Mouse (Mus musculus) G1E (cell line): ENCODE results near the gene Ptprcap. TPM values are rescaled to one million over a fixed set of nuclear protein-coding genes. Genes with fewer than 3 reads are reported as not detected.

Source experiments
- ATAC-seq: 2 replicates; pipeline ENCODE4 v1.8.0; 2016; ENCODE audit warnings: mild to moderate bottlenecking; ENCODE audit not compliant: insufficient number of reproducible peaks, poor library complexity, low FRiP score, severe bottlenecking; ENCODE audit errors: extremely low read depth
- DNase-seq: peaks from one replicate; pipeline ENCODE4 v3.0.0; 2012; ENCODE audit warnings: low spot score
- H3K27me3 ChIP-seq: 2 replicates; pipeline ENCODE4 v1.6.1; 2012; ENCODE audit warnings: mild to moderate bottlenecking, low read length, inconsistent platforms; ENCODE audit not compliant: insufficient read depth
- H3K36me3 ChIP-seq: replicated peaks from 2 replicates; pipeline ENCODE3; 2012; ENCODE audit warnings: mild to moderate bottlenecking, inconsistent platforms
- H3K4me1 ChIP-seq: 2 replicates; pipeline ENCODE4 v1.6.1; 2012; ENCODE audit warnings: low read depth, low read length, inconsistent platforms, mixed read lengths; ENCODE audit not compliant: insufficient read depth
- H3K4me3 ChIP-seq: 2 replicates; pipeline ENCODE4 v1.5.1; 2012; ENCODE audit warnings: low read depth, mild to moderate bottlenecking, inconsistent platforms, low read length, moderate library complexity, mixed read lengths
- H3K9me3 ChIP-seq: replicated peaks from 2 replicates; pipeline ENCODE4 v1.6.1; 2012; ENCODE audit warnings: inconsistent platforms
- CTCF ChIP-seq: IDR thresholded peaks from 2 replicates; pipeline ENCODE4 v1.5.1; 2012; ENCODE audit warnings: low read depth, low read length, inconsistent platforms, mixed read lengths
- GATA1 ChIP-seq: IDR thresholded peaks from 2 replicates; pipeline ENCODE4 v1.6.1; 2012; ENCODE audit warnings: borderline replicate concordance, low read length, inconsistent platforms, mixed read lengths
- GATA2 ChIP-seq: IDR thresholded peaks from 2 replicates; pipeline ENCODE4 v1.6.1; 2012; ENCODE audit warnings: low read depth, low read length, inconsistent platforms, borderline replicate concordance
- POLR2AphosphoS5 ChIP-seq: IDR thresholded peaks from 2 replicates; pipeline ENCODE4 v1.6.1; 2012; ENCODE audit warnings: low read depth, low read length, inconsistent platforms; ENCODE audit not compliant: insufficient replicate concordance
- TAL1 ChIP-seq: conservative IDR thresholded peaks from 2 replicates; pipeline ENCODE4 v1.6.1; 2012; ENCODE audit warnings: low read depth, low read length, inconsistent platforms, mixed read lengths
- polyA plus RNA-seq: library from polyadenylated mRNA; stranded (reverse); fragments of >175 nt; gene quantifications from 2 replicates; pipeline ENCODE4 v1.2.3, GENCODE M21; 2012
- total RNA-seq, 2 experiments: library from RNA; stranded (forward) in 1 of 2; stranded (reverse) in 1 of 2; fragments of 200-1000 nt in 1 of 2; fragments of >200 nt in 1 of 2; fragmentation: Nextera tagmentation in 1 of 2; gene quantifications; 2 replicates each; pipeline ENCODE4 v1.2.3; 2014 to 2017

Ptprcap gene
- total and polyA plus RNA-seq, 3 experiments: 34.6 to 261 (median 88.5) TPM

DNA sequence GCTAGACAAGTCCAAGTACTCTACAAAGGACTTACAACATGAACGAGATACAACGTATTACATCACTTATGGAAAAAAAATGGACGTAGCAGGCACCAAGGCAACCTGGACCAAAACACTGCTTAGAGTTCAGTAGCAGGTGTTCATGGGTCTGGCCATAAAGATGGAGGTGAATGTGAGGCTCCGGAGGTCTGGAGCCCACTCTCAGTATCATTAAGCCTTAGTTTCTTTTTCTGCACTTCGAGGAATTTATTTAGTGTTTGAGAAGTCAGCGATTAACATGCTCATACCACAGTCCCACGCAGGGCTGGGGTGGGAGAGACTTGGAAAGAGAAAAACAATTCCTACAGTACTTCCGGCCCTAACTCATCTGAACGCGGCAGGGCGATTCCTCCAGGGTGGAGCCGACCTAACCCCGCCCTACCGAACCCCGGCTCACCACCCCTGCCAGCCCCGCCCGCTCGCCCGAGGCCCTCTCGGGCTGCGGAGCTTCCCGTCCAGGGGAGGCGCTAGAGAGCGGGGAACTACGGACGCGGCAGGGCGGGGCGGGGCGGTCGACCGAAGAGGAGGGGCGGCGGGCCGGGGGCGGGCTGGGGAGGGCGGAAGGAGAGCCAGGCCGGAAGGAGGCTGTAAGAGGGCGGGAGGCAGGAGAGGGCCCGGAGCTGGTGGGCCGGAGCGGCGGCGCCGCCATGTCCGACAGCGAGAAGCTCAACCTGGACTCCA is 38.3 kb downstream of the Ptprcap start, which contains the start of gene Ppp1ca:
Ppp1ca (plus strand) TSS at position 538 of the 723 bp plus-strand sequence.
- peak; percentile 82 for ATAC-seq
- peaks cover 71% of the 10 kb centered on the region for H3K4me1 ChIP-seq
- no peaks in the 10 kb centered on the region; the same call in 1 of the 2 replicates for H3K27me3 ChIP-seq
- DNase-seq: peak; percentile 96
- H3K4me3 ChIP-seq: peak within 1 kb of the TSS; percentile 78
- peaks cover 70% of the 10 kb centered on the region for H3K36me3 ChIP-seq
- no peaks in the 10 kb centered on the region for H3K9me3 ChIP-seq
- no peak for TF ChIP-seq POLR2AphosphoS5
- TF ChIP-seq GATA1: no peak
- no peak for TF ChIP-seq CTCF
- no peak for TF ChIP-seq TAL1
- TF ChIP-seq GATA2: no peak

DNA sequence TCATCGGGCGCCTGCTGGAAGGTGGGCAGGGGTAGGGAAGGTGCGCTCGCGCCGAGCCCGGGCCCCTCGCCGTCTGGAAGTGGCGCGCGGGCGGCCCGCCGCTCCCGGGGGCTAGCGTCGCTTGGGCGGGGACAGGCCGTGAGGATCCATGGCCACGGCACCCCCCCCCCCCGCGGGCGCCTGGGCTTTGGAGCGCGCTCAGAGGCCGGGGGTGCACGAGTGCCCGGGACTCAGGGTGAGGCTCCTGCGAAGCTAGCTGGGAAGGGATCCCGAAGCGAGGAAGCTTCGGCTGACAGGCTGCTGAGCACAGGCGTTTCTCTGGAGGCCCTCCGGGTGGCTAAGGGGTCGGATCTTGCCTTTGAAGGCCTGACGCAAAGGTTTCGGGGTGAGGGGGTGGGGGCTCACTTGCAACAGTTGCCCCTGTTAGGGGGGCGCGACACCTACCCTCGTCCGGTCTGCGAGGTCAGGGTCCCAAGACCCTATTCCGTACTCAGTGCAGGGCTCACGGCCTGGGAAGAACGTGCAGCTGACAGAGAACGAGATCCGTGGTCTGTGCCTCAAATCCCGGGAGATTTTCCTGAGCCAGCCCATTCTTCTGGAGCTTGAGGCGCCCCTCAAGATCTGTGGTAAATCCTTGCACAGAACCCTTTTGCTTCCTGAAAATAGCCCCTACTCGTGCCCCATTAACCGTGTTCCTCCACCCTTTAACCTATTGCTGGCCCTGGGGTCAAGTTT is 39.0 kb downstream of the Ptprcap start:
- no peak for TF ChIP-seq GATA2
- no peak for TF ChIP-seq POLR2AphosphoS5
- no peak for TF ChIP-seq GATA1
- no peak for TF ChIP-seq TAL1
- TF ChIP-seq CTCF: no peak
- Histone ChIP-seq H3K9me3 (no peaks in the 10 kb centered on the region), H3K36me3 (peaks cover 70% of the 10 kb centered on the region), H3K4me3 (peak overlapping the region; percentile 78), H3K4me1 (peaks cover 78% of the 10 kb centered on the region), H3K27me3 (no peaks in the 10 kb centered on the region; the same call in 1 of the 2 replicates)
- no peak for ATAC-seq
- peak; percentile 49 for DNase-seq

DNA sequence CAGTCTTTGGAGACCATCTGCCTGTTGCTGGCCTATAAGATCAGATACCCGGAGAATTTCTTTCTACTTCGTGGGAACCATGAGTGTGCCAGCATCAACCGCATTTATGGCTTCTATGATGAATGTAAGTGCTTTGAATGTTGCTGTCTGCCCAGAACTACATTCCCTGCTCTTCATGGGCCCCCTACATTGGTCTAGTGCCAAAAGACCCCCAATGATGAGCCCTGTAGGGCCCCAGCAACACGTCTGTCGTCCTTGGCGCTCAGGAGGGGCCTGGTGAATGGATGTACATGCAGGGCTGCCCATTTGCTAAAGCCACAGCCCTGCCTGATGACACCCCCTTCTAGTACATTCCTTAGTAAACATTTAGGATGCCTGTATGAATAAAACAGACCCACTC is 39.7 kb downstream of the Ptprcap start:
- DNase-seq: no peak
- peaks cover 70% of the 10 kb centered on the region for H3K36me3 ChIP-seq
- peak overlapping the region; percentile 78 for H3K4me3 ChIP-seq
- no peaks in the 10 kb centered on the region for H3K27me3 ChIP-seq
- H3K4me1 ChIP-seq: peaks cover 78% of the 10 kb centered on the region
- no peak for ATAC-seq
- no peak for TF ChIP-seq POLR2AphosphoS5
- no peak for TF ChIP-seq CTCF
- TF ChIP-seq GATA1: no peak
- no peak for TF ChIP-seq TAL1
- no peak for TF ChIP-seq GATA2
- no peaks in the 10 kb centered on the region for H3K9me3 ChIP-seq

DNA sequence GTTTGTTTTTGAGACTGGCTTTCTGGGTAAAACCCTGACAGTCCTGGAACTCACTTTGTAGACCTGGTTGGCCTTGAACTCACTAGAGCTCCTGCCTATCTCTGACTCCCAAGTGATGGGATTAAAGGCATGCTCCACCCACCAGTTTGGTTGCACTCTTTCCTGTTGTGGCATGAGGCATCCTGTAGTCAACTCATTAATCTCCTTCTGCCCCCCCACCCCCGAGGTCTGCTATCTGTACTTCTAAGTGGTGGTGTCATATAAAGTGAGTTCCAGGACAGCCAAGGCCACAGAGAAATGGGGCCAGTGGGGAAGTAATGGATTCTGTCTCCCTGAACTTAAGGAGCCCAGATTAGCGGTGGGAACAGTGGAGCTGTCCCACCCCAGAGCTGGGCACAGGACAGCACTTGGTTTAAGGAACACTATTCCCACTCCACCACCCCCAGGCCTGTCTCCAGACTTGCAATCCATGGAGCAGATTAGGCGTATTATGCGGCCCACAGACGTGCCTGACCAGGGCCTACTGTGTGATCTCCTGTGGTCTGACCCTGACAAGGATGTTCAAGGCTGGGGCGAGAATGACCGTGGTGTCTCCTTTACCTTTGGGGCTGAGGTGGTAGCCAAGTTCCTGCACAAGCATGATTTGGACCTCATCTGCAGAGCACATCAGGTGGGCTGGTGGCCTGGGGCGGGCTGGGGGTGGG is 40.8 kb downstream of the Ptprcap start:
- Histone ChIP-seq H3K4me3 (peak overlapping the region; percentile 40; the same call in 1 of the 2 replicates), H3K27me3 (no peaks in the 10 kb centered on the region), H3K9me3 (no peaks in the 10 kb centered on the region), H3K4me1 (peaks cover 82% of the 10 kb centered on the region), H3K36me3 (peaks cover 71% of the 10 kb centered on the region)
- TF ChIP-seq GATA1: no peak
- TF ChIP-seq CTCF: no peak
- no peak for TF ChIP-seq TAL1
- no peak for TF ChIP-seq POLR2AphosphoS5
- TF ChIP-seq GATA2: no peak
- ATAC-seq (no peak), DNase-seq (no peak)

- ATAC-seq (no peak), DNase-seq (no peak)
- TF ChIP-seq TAL1: no peak
- no peak for TF ChIP-seq GATA1
- TF ChIP-seq CTCF: no peak
- TF ChIP-seq POLR2AphosphoS5: no peak; the same call in 1 of the 2 replicates
- TF ChIP-seq GATA2: no peak
- Histone ChIP-seq H3K36me3 (peaks cover 73% of the 10 kb centered on the region), H3K27me3 (no peaks in the 10 kb centered on the region), H3K4me3 (no peak overlapping the region), H3K4me1 (peaks cover 89% of the 10 kb centered on the region), H3K9me3 (no peaks in the 10 kb centered on the region)
Observed at GRCm38 (mm10) chr19:4194776-4195650, 41.6 kb downstream of the Ptprcap start.
